Mouse (Mus musculus): ENCODE measurements around the gene Clint1. TPM values are rescaled to one million over a fixed set of nuclear protein-coding genes. Genes with fewer than 3 reads are reported as not detected.

Clint1 gene
- polyA plus RNA-seq, 1 experiment from 2014 or later: 72.7 TPM

GRCm38 (mm10) chr11:45943108-45943705, 91.4 kb downstream of the Clint1 start:
- 53% methylated on average over 7 of the region's 7 CpGs for WGBS
- TF ChIP-seq CTCF (IDR thresholded peaks at IDR 0.05; ENCODE audit: low read depth): no peak
- DNase-seq: peak; percentile 21
- Histone ChIP-seq H3K4me1 (ENCODE audit: insufficient read depth) (peaks cover 12% of the 10 kb centered on the region; the same call in 1 of the 2 replicates), H3K4me3 (ENCODE audit: low read depth, low read length) (peak overlapping the region; percentile 85), H3K27ac (ENCODE audit: low read depth) (no peak overlapping the region), H3K4me2 (peak overlapping the region; percentile 88), H3K27me3 (ENCODE audit: insufficient read depth, low read length) (no peaks in the 10 kb centered on the region), H3K9me3 (ENCODE audit: low read depth, low read length) (no peaks in the 10 kb centered on the region), H3K36me3 (ENCODE audit: insufficient read depth) (peaks cover 12% of the 10 kb centered on the region; the same call in 1 of the 2 replicates), H3K9ac (peak overlapping the region; percentile 85)
- no peak for ATAC-seq (ENCODE audit: insufficient read depth)

DNA sequence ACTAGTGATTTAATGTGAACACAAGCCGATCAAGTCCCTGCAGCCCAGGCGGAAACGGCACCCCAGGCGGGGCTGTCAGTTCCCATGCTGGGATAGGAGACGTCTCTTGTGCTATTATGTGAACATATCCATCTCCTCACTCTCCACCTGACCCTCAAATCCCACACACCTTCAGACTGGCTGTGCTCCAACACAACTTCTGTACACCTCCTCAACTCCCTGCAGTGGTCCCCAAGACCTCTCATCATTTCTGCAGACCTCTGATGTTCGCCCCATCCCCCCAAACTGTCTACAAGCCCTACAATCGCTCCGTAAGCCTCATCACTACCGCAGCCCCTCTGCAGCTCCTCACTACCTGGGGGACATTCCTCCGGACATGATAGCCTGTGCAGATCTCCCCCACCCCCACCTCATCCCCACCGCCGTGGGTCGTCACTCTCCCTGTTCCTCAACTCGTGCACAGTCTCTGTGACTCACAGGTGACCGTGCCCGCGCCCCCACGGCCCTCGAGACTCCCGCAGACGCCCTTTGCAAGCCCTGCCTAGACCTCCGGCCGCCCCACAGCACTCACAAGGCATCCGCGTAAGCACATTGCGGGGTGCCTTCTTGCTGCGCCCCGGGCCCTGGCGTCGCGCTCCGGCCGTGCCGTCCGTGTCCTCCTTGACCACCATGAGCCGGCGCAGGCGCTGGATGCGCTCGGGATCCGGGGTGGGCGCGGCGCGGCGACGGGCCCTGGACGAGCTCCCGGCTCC, 92.2 kb downstream of the Clint1 start:
- WGBS: under 1% methylated on average over 49 of the region's 49 CpGs
- peak overlapping the region; percentile 55; the same call in 1 of the 2 replicates for H3K27ac ChIP-seq (ENCODE audit: low read depth)
- peak overlapping the region; percentile 85 for H3K4me3 ChIP-seq (ENCODE audit: low read depth, low read length)
- H3K9ac ChIP-seq: peak overlapping the region; percentile 85
- ATAC-seq (ENCODE audit: insufficient read depth): peak; percentile 53
- peak; percentile 55 for DNase-seq
- H3K4me1 ChIP-seq (ENCODE audit: insufficient read depth): peaks cover 12% of the 10 kb centered on the region; the same call in 1 of the 2 replicates
- no peak for TF ChIP-seq CTCF (IDR thresholded peaks at IDR 0.05; ENCODE audit: low read depth)
- H3K36me3 ChIP-seq (ENCODE audit: insufficient read depth): peaks cover 15% of the 10 kb centered on the region; the same call in 1 of the 2 replicates
- no peaks in the 10 kb centered on the region for H3K27me3 ChIP-seq (ENCODE audit: insufficient read depth, low read length)
- H3K4me2 ChIP-seq: peak overlapping the region; percentile 88
- no peaks in the 10 kb centered on the region for H3K9me3 ChIP-seq (ENCODE audit: low read depth, low read length)

- peak; percentile 98 for DNase-seq
- Histone ChIP-seq H3K27me3 (ENCODE audit: insufficient read depth, low read length) (no peaks in the 10 kb centered on the region), H3K9me3 (ENCODE audit: low read depth, low read length) (no peaks in the 10 kb centered on the region), H3K4me2 (peak within 1 kb of the TSS; percentile 88), H3K27ac (ENCODE audit: low read depth) (peak within 1 kb of the TSS; percentile 55; the same call in 1 of the 2 replicates), H3K9ac (peak within 1 kb of the TSS; percentile 85), H3K4me1 (ENCODE audit: insufficient read depth) (peaks cover 12% of the 10 kb centered on the region; the same call in 1 of the 2 replicates), H3K36me3 (ENCODE audit: insufficient read depth) (peaks cover 12% of the 10 kb centered on the region; the same call in 1 of the 2 replicates), H3K4me3 (ENCODE audit: low read depth, low read length) (peak within 1 kb of the TSS; percentile 85)
- TF ChIP-seq CTCF (IDR thresholded peaks at IDR 0.05; ENCODE audit: low read depth): peak; percentile 96
- under 1% methylated on average over 55 of the region's 55 CpGs for WGBS
- ATAC-seq (ENCODE audit: insufficient read depth): peak; percentile 86
Measured at GRCm38 (mm10) chr11:45944643-45945156, 92.8 kb downstream of the Clint1 start, which contains the start of gene Lsm11. Gene Lsm11, minus strand, starts transcription at chr11:45944935.

DNA sequence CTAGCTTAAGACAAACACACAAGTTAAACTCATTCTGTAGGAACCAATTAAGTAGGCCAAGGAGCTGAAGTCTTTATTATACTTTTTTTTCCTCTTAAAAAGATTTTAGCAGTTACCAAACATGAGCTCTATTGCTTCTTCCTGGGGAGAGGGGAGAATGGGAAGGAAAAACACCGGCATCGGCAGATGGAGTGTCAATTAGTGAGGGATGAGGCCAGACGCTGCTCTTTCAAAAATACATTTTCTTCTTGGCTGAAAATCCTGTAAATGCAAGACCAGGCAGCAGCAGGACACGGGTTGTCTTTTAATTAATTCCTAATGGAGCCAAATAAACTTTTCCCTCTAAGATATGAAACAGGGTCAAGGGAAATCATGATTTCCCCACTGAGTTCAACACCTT, 94.9 kb downstream of the Clint1 start:
- no peak overlapping the region for H3K27ac ChIP-seq (ENCODE audit: low read depth)
- H3K4me3 ChIP-seq (ENCODE audit: low read depth, low read length): no peak overlapping the region
- peaks cover 12% of the 10 kb centered on the region; the same call in 1 of the 2 replicates for H3K4me1 ChIP-seq (ENCODE audit: insufficient read depth)
- no peak for ATAC-seq (ENCODE audit: insufficient read depth)
- no peak for DNase-seq
- TF ChIP-seq CTCF (IDR thresholded peaks at IDR 0.05; ENCODE audit: low read depth): no peak
- H3K9ac ChIP-seq: no peak overlapping the region
- no peaks in the 10 kb centered on the region for H3K27me3 ChIP-seq (ENCODE audit: insufficient read depth, low read length)
- peaks cover 28% of the 10 kb centered on the region; the same call in 1 of the 2 replicates for H3K36me3 ChIP-seq (ENCODE audit: insufficient read depth)
- WGBS: 72% methylated on average over 4 of the region's 4 CpGs
- no peak overlapping the region for H3K4me2 ChIP-seq
- H3K9me3 ChIP-seq (ENCODE audit: low read depth, low read length): no peaks in the 10 kb centered on the region

GRCm38 (mm10) chr11:45947491-45947890, 95.6 kb downstream of the Clint1 start:
- H3K4me3 ChIP-seq (ENCODE audit: low read depth, low read length): no peak overlapping the region
- DNase-seq: no peak

GRCm38 (mm10) chr11:45955127-45955627, 103.3 kb downstream of the Clint1 start, which contains the start of gene Thg1l:
Gene Thg1l, minus strand, starts transcription at chr11:45955494.
- H3K27me3 ChIP-seq (ENCODE audit: insufficient read depth, low read length): no peaks in the 10 kb centered on the region
- H3K9ac ChIP-seq: peak within 1 kb of the TSS; percentile 54
- H3K9me3 ChIP-seq (ENCODE audit: low read depth, low read length): no peaks in the 10 kb centered on the region
- WGBS: 1% methylated on average over 32 of the region's 32 CpGs
- peaks cover 12% of the 10 kb centered on the region; the same call in 1 of the 2 replicates for H3K36me3 ChIP-seq (ENCODE audit: insufficient read depth)
- H3K4me2 ChIP-seq: peak within 1 kb of the TSS; percentile 66
- peak within 1 kb of the TSS; percentile 54; the same call in 1 of the 2 replicates for H3K27ac ChIP-seq (ENCODE audit: low read depth)
- no peak for TF ChIP-seq CTCF (IDR thresholded peaks at IDR 0.05; ENCODE audit: low read depth)
- DNase-seq (peak; percentile 98), ATAC-seq (ENCODE audit: insufficient read depth) (peak; percentile 99)
- H3K4me1 ChIP-seq (ENCODE audit: insufficient read depth): no peaks in the 10 kb centered on the region
- H3K4me3 ChIP-seq (ENCODE audit: low read depth, low read length): peak within 1 kb of the TSS; percentile 64

More at GRCm38 (mm10) chr11:45947491-45947890, 95.6 kb downstream of the Clint1 start:
- ATAC-seq (ENCODE audit: insufficient read depth): no peak
- Histone ChIP-seq H3K9ac (no peak overlapping the region), H3K4me2 (no peak overlapping the region), H3K9me3 (ENCODE audit: low read depth, low read length) (no peaks in the 10 kb centered on the region), H3K4me1 (ENCODE audit: insufficient read depth) (peaks cover 12% of the 10 kb centered on the region; the same call in 1 of the 2 replicates), H3K27ac (ENCODE audit: low read depth) (no peak overlapping the region), H3K27me3 (ENCODE audit: insufficient read depth, low read length) (no peaks in the 10 kb centered on the region), H3K36me3 (ENCODE audit: insufficient read depth) (peaks cover 29% of the 10 kb centered on the region; the same call in 1 of the 2 replicates)
- 82% methylated on average over 2 of the region's 2 CpGs for WGBS
- no peak for TF ChIP-seq CTCF (IDR thresholded peaks at IDR 0.05; ENCODE audit: low read depth)

Measured in lung, embryonic 14.5 days (tissue).